Mouse (Mus musculus) forebrain, embryonic 15.5 days (tissue): ENCODE data around the gene Sgcb. TPM values are rescaled to one million over a fixed set of nuclear protein-coding genes. Genes with fewer than 3 reads are reported as not detected.
A peak's percentile ranks its signal among the peaks of the same experiment; 100 is the strongest.

ENCODE experiments used
- ATAC-seq: fragments of 200-750 bp; cut with Nextera tagmentation; replicated peaks from 2 replicates; pipeline ENCODE4 v1.8.0; 2017; ENCODE audit warnings: mild to moderate bottlenecking, moderate TSS enrichment, moderate library complexity
- H3K27ac ChIP-seq: fragments of 300-500 bp; sonication (generic); replicated peaks from 2 replicates; pipeline ENCODE4 v1.5.1; 2015; ENCODE audit warnings: mild to moderate bottlenecking, inconsistent platforms
- H3K27me3 ChIP-seq: fragments of 300-500 bp; sonication (generic); 2 replicates; pipeline ENCODE4 v1.6.1; 2015; ENCODE audit warnings: inconsistent platforms
- H3K36me3 ChIP-seq: fragments of 300-500 bp; sonication (generic); 2 replicates; pipeline ENCODE4 v1.6.1; 2015; ENCODE audit warnings: mild to moderate bottlenecking, inconsistent platforms
- H3K4me1 ChIP-seq: fragments of 300-500 bp; sonication (generic); 2 replicates; pipeline ENCODE4 v1.6.1; 2015; ENCODE audit warnings: inconsistent platforms
- H3K4me2 ChIP-seq: fragments of 300-500 bp; sonication (generic); replicated peaks from 2 replicates; pipeline ENCODE4 v1.6.1; 2015; ENCODE audit warnings: mild to moderate bottlenecking, inconsistent platforms
- H3K4me3 ChIP-seq: fragments of 300-500 bp; sonication (generic); 2 replicates; pipeline ENCODE4 v1.5.1; 2015; ENCODE audit warnings: mild to moderate bottlenecking, inconsistent platforms
- H3K9ac ChIP-seq: fragments of 300-500 bp; sonication (generic); replicated peaks from 2 replicates; pipeline ENCODE4 v1.6.1; 2015; ENCODE audit warnings: mild to moderate bottlenecking, inconsistent platforms
- H3K9me3 ChIP-seq: fragments of 300-500 bp; sonication (generic); 2 replicates; pipeline ENCODE4 v1.6.1; 2016; ENCODE audit warnings: inconsistent platforms
- WGBS: fragments of 180-500 bp; shearing (Covaris S2); methylation state at CpG from one replicate; pipeline ENCODE4 v1.1.7; 2015; ENCODE audit warnings: mixed read lengths; 5-methylcytosine and 5-hydroxymethylcytosine counted together
- polyA plus RNA-seq: library from polyadenylated mRNA; unstranded; fragments of >200 nt; fragmentation: Nextera tagmentation; extraction: Ambion mirVana; gene quantifications from 2 replicates; pipeline ENCODE4 v1.2.1, GENCODE M21; 2015

The Sgcb gene
- polyA plus RNA-seq: 25.3 and 25.4 TPM in 2 replicates

DNA sequence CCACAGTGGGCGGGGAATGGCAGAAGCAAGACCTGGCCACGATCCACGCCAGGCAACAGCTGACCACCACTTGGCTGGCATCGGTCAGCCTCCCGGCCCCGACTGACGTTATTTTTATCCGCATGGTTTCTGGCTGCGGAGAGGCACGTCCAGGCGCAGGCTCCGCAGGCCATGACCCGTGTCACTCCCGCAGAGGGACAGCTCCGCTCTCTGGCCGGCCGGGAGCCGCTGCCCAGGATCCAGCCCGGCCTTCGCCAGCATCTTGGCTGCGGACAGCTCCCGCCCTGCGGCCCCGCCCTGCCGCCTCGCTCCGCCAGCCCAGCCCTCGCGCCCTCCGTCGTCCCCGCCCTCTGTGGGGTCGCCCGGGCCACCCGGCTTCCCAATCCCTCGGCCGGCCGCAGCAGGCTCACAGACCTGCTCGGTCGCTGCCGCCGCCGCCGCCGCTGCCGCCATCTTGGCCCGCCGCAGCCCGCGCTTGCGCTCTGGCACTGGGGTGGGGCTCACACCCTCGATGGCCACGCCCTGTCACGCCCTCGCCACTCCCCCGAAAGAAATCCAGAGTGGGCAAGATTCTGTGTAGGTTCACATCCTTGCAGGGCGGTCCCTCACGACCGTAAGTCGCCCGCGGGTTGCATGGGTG, at the start of gene Sgcb:
TSS of gene Sgcb (minus strand) at position 530 of the 640 bp plus-strand sequence.
- H3K9me3 ChIP-seq: no peaks in the 10 kb centered on the region
- H3K4me2 ChIP-seq: peak within 1 kb of the TSS; percentile 84
- H3K4me1 ChIP-seq: peaks cover 30% of the 10 kb centered on the region
- peak; percentile 87 for ATAC-seq
- H3K27me3 ChIP-seq: peaks cover 35% of the 10 kb centered on the region
- H3K36me3 ChIP-seq: no peaks in the 10 kb centered on the region
- under 1% methylated on average over 62 of the region's 62 CpGs for WGBS
- peak within 1 kb of the TSS; percentile 87 for H3K9ac ChIP-seq
- H3K4me3 ChIP-seq: peak within 1 kb of the TSS; percentile 82
- 0 out of 2 replicates have a peak within 1 kb of the TSS, but pooled peaks have one; percentile 44 for H3K27ac ChIP-seq

DNA sequence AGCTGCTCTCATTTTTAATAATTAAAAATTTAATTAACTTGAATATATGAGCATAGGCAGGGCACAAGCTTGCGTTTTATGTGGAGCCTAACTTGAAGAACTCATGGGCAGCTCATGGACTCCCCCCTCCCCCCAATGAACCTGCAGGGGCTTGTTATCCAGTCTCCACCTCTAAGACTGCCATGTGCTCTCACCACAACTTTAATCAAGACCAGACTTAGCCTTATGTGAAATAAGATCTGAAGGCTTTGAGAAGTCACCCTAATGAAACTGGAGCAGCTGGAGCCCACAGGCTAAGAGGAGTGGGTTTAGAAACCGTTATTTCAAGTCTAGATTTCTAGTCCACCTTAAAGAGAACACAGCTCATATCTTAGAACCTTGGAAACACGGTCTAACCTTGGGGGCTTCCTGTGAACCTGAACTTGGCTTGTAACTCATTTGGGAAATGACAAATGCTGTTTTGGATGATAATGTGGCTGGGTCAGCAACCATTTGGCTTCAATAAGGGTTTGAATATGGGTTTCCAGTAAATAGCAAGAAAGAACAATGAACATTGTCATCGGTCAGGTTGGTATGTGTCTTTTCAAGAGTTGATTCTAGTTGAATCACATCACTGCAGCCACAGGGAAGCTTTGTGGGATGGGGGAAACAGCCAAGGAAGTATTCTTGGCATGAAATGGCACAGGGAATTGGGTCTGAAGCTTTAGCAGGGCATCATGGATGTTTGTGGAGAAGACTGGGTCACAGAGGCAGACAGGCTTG, 46.8 kb upstream of the Sgcb start:
- Histone ChIP-seq H3K9me3 (no peaks in the 10 kb centered on the region), H3K27me3 (no peaks in the 10 kb centered on the region), H3K4me3 (no peak overlapping the region), H3K9ac (no peak overlapping the region), H3K27ac (no peak overlapping the region), H3K36me3 (no peaks in the 10 kb centered on the region), H3K4me2 (no peak overlapping the region), H3K4me1 (no peaks in the 10 kb centered on the region)
- no peak for ATAC-seq
- 87% methylated on average over 4 of the region's 4 CpGs for WGBS

GRCm38 (mm10) chr5:73693778-73694177, 46.2 kb upstream of the Sgcb start:
- Histone ChIP-seq H3K36me3 (no peaks in the 10 kb centered on the region), H3K4me2 (no peak overlapping the region), H3K27ac (no peak overlapping the region), H3K4me3 (no peak overlapping the region), H3K9ac (no peak overlapping the region), H3K27me3 (no peaks in the 10 kb centered on the region), H3K4me1 (no peaks in the 10 kb centered on the region), H3K9me3 (no peaks in the 10 kb centered on the region)
- WGBS: 81% methylated on average over 1 of the region's 1 CpGs
- no peak for ATAC-seq

- WGBS: 32% methylated on average over 15 of the region's 15 CpGs
- no peak overlapping the region for H3K9ac ChIP-seq
- H3K27me3 ChIP-seq: no peaks in the 10 kb centered on the region
- no peak overlapping the region for H3K4me2 ChIP-seq
- no peaks in the 10 kb centered on the region for H3K4me1 ChIP-seq
- H3K36me3 ChIP-seq: no peaks in the 10 kb centered on the region
- no peak overlapping the region for H3K27ac ChIP-seq
- no peaks in the 10 kb centered on the region for H3K9me3 ChIP-seq
- no peak for ATAC-seq
- H3K4me3 ChIP-seq: no peak overlapping the region
Observed at GRCm38 (mm10) chr5:73691723-73692520, 44.3 kb upstream of the Sgcb start.

DNA sequence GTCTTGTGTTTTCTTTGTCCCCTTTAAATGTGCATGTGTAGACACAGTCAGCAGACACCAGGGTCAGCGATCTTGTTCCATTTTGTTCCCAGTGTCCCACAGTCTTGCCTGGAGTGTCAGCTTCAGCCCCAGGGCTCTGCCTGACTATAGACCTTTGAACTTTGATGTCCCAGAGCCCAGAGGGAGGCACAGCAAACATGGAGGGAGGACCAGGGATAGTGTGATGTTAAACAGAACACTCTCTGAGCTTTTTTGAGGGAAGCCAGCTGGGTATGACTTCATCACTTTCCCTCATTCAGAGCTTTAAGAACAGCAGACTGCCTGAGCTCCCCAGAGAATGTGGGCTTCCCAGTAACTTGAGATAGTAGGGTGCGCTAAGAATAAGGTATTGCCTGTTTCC, 42.6 kb upstream of the Sgcb start:
- H3K4me3 ChIP-seq: no peak overlapping the region
- H3K4me1 ChIP-seq: no peaks in the 10 kb centered on the region
- WGBS: 81% methylated on average over 2 of the region's 2 CpGs
- no peak overlapping the region for H3K27ac ChIP-seq
- no peaks in the 10 kb centered on the region for H3K9me3 ChIP-seq
- no peak for ATAC-seq
- H3K4me2 ChIP-seq: no peak overlapping the region
- H3K27me3 ChIP-seq: no peaks in the 10 kb centered on the region; the same call in 1 of the 2 replicates
- no peaks in the 10 kb centered on the region for H3K36me3 ChIP-seq
- no peak overlapping the region for H3K9ac ChIP-seq

DNA sequence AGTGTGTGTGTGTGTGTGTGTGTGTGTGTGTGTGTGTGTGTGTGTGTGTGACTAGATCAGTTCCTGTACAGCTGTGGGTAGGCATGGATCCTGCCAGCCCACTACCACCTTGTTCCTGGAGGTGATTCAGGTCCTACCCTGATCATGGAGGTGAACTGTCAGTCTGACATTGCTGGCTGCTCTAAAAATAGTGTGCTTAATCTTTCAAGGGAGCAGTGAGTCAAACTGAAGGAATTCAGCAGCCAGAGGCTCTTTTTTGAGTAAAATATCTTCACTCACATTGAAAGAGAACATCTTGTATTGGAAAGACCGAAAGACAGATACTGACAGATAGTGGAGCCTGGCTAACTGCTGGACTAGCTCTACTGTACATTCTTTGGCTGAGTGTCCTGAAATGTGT, 41.0 kb upstream of the Sgcb start:
- ATAC-seq: no peak
- 91% methylated on average over 1 of the region's 1 CpGs for WGBS
- Histone ChIP-seq H3K4me3 (no peak overlapping the region), H3K4me2 (no peak overlapping the region), H3K9me3 (no peaks in the 10 kb centered on the region), H3K4me1 (no peaks in the 10 kb centered on the region), H3K27ac (no peak overlapping the region), H3K27me3 (no peaks in the 10 kb centered on the region; the same call in 1 of the 2 replicates), H3K9ac (no peak overlapping the region), H3K36me3 (no peaks in the 10 kb centered on the region)

- 27% methylated on average over 4 of the region's 4 CpGs for WGBS
- H3K4me2 ChIP-seq: no peak overlapping the region
- no peaks in the 10 kb centered on the region for H3K4me1 ChIP-seq
- no peak overlapping the region for H3K4me3 ChIP-seq
- no peaks in the 10 kb centered on the region for H3K36me3 ChIP-seq
- ATAC-seq: no peak
- no peaks in the 10 kb centered on the region for H3K9me3 ChIP-seq
- no peak overlapping the region for H3K27ac ChIP-seq
- H3K27me3 ChIP-seq: no peaks in the 10 kb centered on the region; the same call in 1 of the 2 replicates
- H3K9ac ChIP-seq: no peak overlapping the region
Observed at GRCm38 (mm10) chr5:73686149-73686548, 38.6 kb upstream of the Sgcb start.

- 55% methylated on average over 9 of the region's 9 CpGs for WGBS
- H3K4me3 ChIP-seq: no peak overlapping the region
- no peak overlapping the region for H3K4me2 ChIP-seq
- no peaks in the 10 kb centered on the region for H3K4me1 ChIP-seq
- no peaks in the 10 kb centered on the region for H3K9me3 ChIP-seq
- H3K27ac ChIP-seq: no peak overlapping the region
- no peaks in the 10 kb centered on the region; the same call in 1 of the 2 replicates for H3K27me3 ChIP-seq
- no peaks in the 10 kb centered on the region for H3K36me3 ChIP-seq
- no peak overlapping the region for H3K9ac ChIP-seq
- ATAC-seq: no peak
Observed at GRCm38 (mm10) chr5:73683706-73684409, 36.3 kb upstream of the Sgcb start.

DNA sequence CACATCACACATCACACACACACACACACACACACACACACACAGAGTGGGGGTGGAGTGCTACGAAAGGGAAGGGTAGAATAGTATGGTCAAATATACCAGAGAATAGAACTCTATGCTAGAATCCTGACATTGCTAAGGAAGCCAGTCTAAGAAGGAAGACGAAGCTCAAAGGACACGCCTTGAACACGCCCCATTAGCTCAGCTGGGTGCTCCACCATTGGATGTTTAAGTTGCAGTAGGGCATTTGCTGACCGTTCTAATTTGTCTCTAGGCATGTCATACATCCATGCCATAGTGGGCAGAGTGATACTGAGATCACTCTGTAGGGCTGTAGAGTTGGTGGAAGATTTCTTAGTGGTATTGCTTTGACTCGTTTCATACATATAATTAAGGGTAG, 35.6 kb upstream of the Sgcb start:
- 81% methylated on average over 6 of the region's 6 CpGs for WGBS
- Histone ChIP-seq H3K27me3 (no peaks in the 10 kb centered on the region; the same call in 1 of the 2 replicates), H3K27ac (no peak overlapping the region), H3K4me1 (no peaks in the 10 kb centered on the region), H3K9ac (no peak overlapping the region), H3K36me3 (no peaks in the 10 kb centered on the region), H3K4me3 (no peak overlapping the region), H3K4me2 (no peak overlapping the region), H3K9me3 (no peaks in the 10 kb centered on the region)
- ATAC-seq: no peak

DNA sequence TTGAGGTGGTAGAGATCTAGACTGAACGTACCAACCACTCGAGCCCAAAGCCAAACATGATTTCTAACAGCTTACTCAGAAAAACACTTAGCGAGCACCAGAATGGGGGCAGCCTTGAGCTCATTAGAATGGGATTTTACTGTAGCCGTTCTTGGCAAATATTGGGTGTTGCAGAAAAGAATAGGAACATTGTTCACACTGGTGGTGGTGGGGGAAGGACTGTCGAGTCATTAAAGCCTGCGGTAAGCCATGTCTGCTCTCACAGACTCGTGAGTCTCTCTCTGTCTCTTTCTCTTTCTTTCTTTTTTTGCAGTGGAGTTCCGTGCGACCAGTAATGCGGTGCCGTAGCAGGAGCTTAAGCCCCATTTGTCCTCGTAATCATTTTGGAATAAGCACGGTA, 29.0 kb upstream of the Sgcb start:
- no peak overlapping the region for H3K9ac ChIP-seq
- H3K36me3 ChIP-seq: no peaks in the 10 kb centered on the region
- 0 out of 2 replicates have a peak overlapping the region, but pooled peaks have one; percentile 15 for H3K4me3 ChIP-seq
- H3K4me1 ChIP-seq: peaks cover 7% of the 10 kb centered on the region
- 33% methylated on average over 13 of the region's 13 CpGs for WGBS
- H3K27me3 ChIP-seq: no peaks in the 10 kb centered on the region
- peak overlapping the region; percentile 26 for H3K4me2 ChIP-seq
- H3K27ac ChIP-seq: no peak overlapping the region
- no peaks in the 10 kb centered on the region for H3K9me3 ChIP-seq
- peak; percentile 41; the same call in 1 of the 2 replicates for ATAC-seq

DNA sequence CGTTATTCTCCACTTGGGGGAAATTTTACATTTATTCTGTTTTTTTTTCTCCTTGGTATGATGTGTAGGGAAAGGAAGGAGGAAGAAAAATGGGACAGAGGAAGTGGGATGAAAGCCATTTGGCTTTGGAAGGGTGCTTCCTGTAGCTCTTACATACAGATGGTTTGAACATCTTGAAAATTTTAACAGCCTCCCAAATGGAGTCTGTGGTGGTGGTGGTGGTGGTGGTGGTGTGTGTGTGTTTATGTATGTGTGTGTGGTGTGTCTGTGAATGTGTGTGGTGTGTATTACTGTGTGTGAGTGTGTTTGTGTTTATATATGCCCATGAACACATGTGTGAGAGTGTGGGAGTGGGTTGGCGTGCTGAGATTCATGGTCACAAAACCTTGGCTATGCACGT, 28.0 kb upstream of the Sgcb start:
- H3K4me1 ChIP-seq: peaks cover 7% of the 10 kb centered on the region
- 52% methylated on average over 3 of the region's 3 CpGs for WGBS
- no peak overlapping the region for H3K9ac ChIP-seq
- H3K27me3 ChIP-seq: no peaks in the 10 kb centered on the region
- H3K36me3 ChIP-seq: no peaks in the 10 kb centered on the region
- no peaks in the 10 kb centered on the region for H3K9me3 ChIP-seq
- peak; percentile 58; the same call in 1 of the 2 replicates for ATAC-seq
- no peak overlapping the region for H3K4me3 ChIP-seq
- no peak overlapping the region for H3K4me2 ChIP-seq
- no peak overlapping the region for H3K27ac ChIP-seq
